Mouse (Mus musculus): ENCODE data around the gene Eif2s2. TPM values are rescaled to one million over a fixed set of nuclear protein-coding genes. Genes with fewer than 3 reads are reported as not detected.
"Not testable (repeated sequence)": the region's sequence is repeated elsewhere in the genome, so short reads cannot be mapped to it uniquely, and the experiment has no call there.

Gene Eif2s2
- total RNA-seq (2018; cell fraction: chromatin; rRNA removed) = 100 to 1,000 TPM in 9 of 26 experiments, 10 to 100 TPM in 17; 38.5 to 148 (median 84.2) TPM
- 100 to 1,000 TPM in 14 of 26 experiments, 10 to 100 TPM in 12; 82.3 to 151 (median 103) TPM for total RNA-seq (2018; cell fraction: cytosol; rRNA removed)
- total RNA-seq (2018; cell fraction: nucleus; rRNA removed) = 100 to 1,000 TPM in 8 of 26 experiments, 10 to 100 TPM in 18; 38.1 to 116 (median 87.1) TPM
- 113 to 188 TPM (median 127 TPM) in 3 replicates for polyA plus RNA-seq (2018)

- Histone ChIP-seq H3K36me3 (ENCODE audit: inconsistent target) (peaks cover 7% of the 10 kb centered on the region; the same call in 1 of the 2 replicates), H3K79me2 (ENCODE audit: inconsistent target) (peaks cover 52% of the 10 kb centered on the region), H3K4me3 (ENCODE audit: inconsistent target) (peak within 1 kb of the TSS; percentile 90), H3K27ac (peak within 1 kb of the TSS; percentile 76)
- WGBS (ENCODE audit: missing documents) = under 1% methylated on average over 70 of the region's 75 CpGs
Observed at GRCm38 (mm10) chr2:154892201-154893044, at the start of gene Eif2s2. Eif2s2 (minus strand) TSS chr2:154892935.

- 25% methylated on average over 8 of the region's 10 CpGs for WGBS (ENCODE audit: missing documents)
- Histone ChIP-seq H3K27ac (no peak overlapping the region), H3K79me2 (ENCODE audit: inconsistent target) (no peaks in the 10 kb centered on the region), H3K4me3 (ENCODE audit: inconsistent target) (no peak overlapping the region; the same call in 1 of the 2 replicates), H3K36me3 (ENCODE audit: inconsistent target) (no peaks in the 10 kb centered on the region)
Observed at GRCm38 (mm10) chr2:154941952-154942351, 49.2 kb upstream of the Eif2s2 start.

- no peak overlapping the region for H3K27ac ChIP-seq
- H3K4me3 ChIP-seq (ENCODE audit: inconsistent target) = no peak overlapping the region
- WGBS (ENCODE audit: missing documents) = 89% methylated on average over 8 of the region's 8 CpGs
- no peaks in the 10 kb centered on the region for H3K79me2 ChIP-seq (ENCODE audit: inconsistent target)
- no peaks in the 10 kb centered on the region for H3K36me3 ChIP-seq (ENCODE audit: inconsistent target)
Observed at GRCm38 (mm10) chr2:154937547-154938390, 45.0 kb upstream of the Eif2s2 start.

GRCm38 (mm10) chr2:154936536-154937155 is 43.9 kb upstream of the Eif2s2 start:
- no peak overlapping the region for H3K27ac ChIP-seq
- WGBS (ENCODE audit: missing documents) = 72% methylated on average over 11 of the region's 11 CpGs
- H3K4me3 ChIP-seq (ENCODE audit: inconsistent target) = no peak overlapping the region
- no peaks in the 10 kb centered on the region for H3K79me2 ChIP-seq (ENCODE audit: inconsistent target)
- H3K36me3 ChIP-seq (ENCODE audit: inconsistent target) = no peaks in the 10 kb centered on the region

GRCm38 (mm10) chr2:154936106-154936505 is 43.4 kb upstream of the Eif2s2 start:
- Histone ChIP-seq H3K79me2 (ENCODE audit: inconsistent target) (no peaks in the 10 kb centered on the region), H3K27ac (no peak overlapping the region), H3K36me3 (ENCODE audit: inconsistent target) (no peaks in the 10 kb centered on the region), H3K4me3 (ENCODE audit: inconsistent target) (no peak overlapping the region)
- WGBS (ENCODE audit: missing documents) = 82% methylated on average over 6 of the region's 6 CpGs

GRCm38 (mm10) chr2:154933884-154934283 is 41.1 kb upstream of the Eif2s2 start:
- WGBS (ENCODE audit: missing documents) = 40% methylated on average over 4 of the region's 4 CpGs

GRCm38 (mm10) chr2:154928298-154928697 is 35.6 kb upstream of the Eif2s2 start:
- WGBS (ENCODE audit: missing documents) = 96% methylated on average over 2 of the region's 2 CpGs

More at GRCm38 (mm10) chr2:154933884-154934283, 41.1 kb upstream of the Eif2s2 start:
- Histone ChIP-seq H3K4me3 (ENCODE audit: inconsistent target) (no peak overlapping the region), H3K79me2 (ENCODE audit: inconsistent target) (no peaks in the 10 kb centered on the region), H3K36me3 (ENCODE audit: inconsistent target) (no peaks in the 10 kb centered on the region), H3K27ac (no peak overlapping the region)

GRCm38 (mm10) chr2:154926843-154927242 is 34.1 kb upstream of the Eif2s2 start:
- Histone ChIP-seq H3K79me2 (ENCODE audit: inconsistent target) (no peaks in the 10 kb centered on the region), H3K27ac (no peak overlapping the region), H3K4me3 (ENCODE audit: inconsistent target) (no peak overlapping the region), H3K36me3 (ENCODE audit: inconsistent target) (no peaks in the 10 kb centered on the region)
- 82% methylated on average over 6 of the region's 6 CpGs for WGBS (ENCODE audit: missing documents)

More at GRCm38 (mm10) chr2:154928298-154928697, 35.6 kb upstream of the Eif2s2 start:
- H3K27ac ChIP-seq = no peak overlapping the region
- no peaks in the 10 kb centered on the region for H3K79me2 ChIP-seq (ENCODE audit: inconsistent target)
- H3K36me3 ChIP-seq (ENCODE audit: inconsistent target) = no peaks in the 10 kb centered on the region
- H3K4me3 ChIP-seq (ENCODE audit: inconsistent target) = no peak overlapping the region

- no peaks in the 10 kb centered on the region for H3K79me2 ChIP-seq (ENCODE audit: inconsistent target)
- WGBS (ENCODE audit: missing documents) = 92% methylated on average over 7 of the region's 7 CpGs
- H3K27ac ChIP-seq = no peak overlapping the region
- H3K4me3 ChIP-seq (ENCODE audit: inconsistent target) = no peak overlapping the region
- H3K36me3 ChIP-seq (ENCODE audit: inconsistent target) = no peaks in the 10 kb centered on the region
Observed at GRCm38 (mm10) chr2:154925411-154926031, 32.8 kb upstream of the Eif2s2 start.

- H3K4me3 ChIP-seq (ENCODE audit: inconsistent target); H3K27ac ChIP-seq; H3K36me3 ChIP-seq (ENCODE audit: inconsistent target); H3K79me2 ChIP-seq (ENCODE audit: inconsistent target): not testable (repeated sequence)
- WGBS (ENCODE audit: missing documents) = no CpG with 5 or more reads among the region's 4 CpGs
Observed at GRCm38 (mm10) chr2:154922134-154922533, 29.4 kb upstream of the Eif2s2 start.

- no peaks in the 10 kb centered on the region for H3K36me3 ChIP-seq (ENCODE audit: inconsistent target)
- WGBS (ENCODE audit: missing documents) = 86% methylated on average over 7 of the region's 7 CpGs
- no peak overlapping the region for H3K4me3 ChIP-seq (ENCODE audit: inconsistent target)
- H3K27ac ChIP-seq = no peak overlapping the region
- H3K79me2 ChIP-seq (ENCODE audit: inconsistent target) = no peaks in the 10 kb centered on the region
Observed at GRCm38 (mm10) chr2:154920896-154921295, 28.2 kb upstream of the Eif2s2 start.

GRCm38 (mm10) chr2:154917866-154918641 is 25.3 kb upstream of the Eif2s2 start:
- Histone ChIP-seq H3K36me3 (ENCODE audit: inconsistent target) (no peaks in the 10 kb centered on the region), H3K27ac (no peak overlapping the region), H3K79me2 (ENCODE audit: inconsistent target) (no peaks in the 10 kb centered on the region), H3K4me3 (ENCODE audit: inconsistent target) (no peak overlapping the region)
- WGBS (ENCODE audit: missing documents) = 85% methylated on average over 9 of the region's 13 CpGs

- no peak overlapping the region for H3K27ac ChIP-seq
- no peak overlapping the region for H3K4me3 ChIP-seq (ENCODE audit: inconsistent target)
- H3K79me2 ChIP-seq (ENCODE audit: inconsistent target) = no peaks in the 10 kb centered on the region
- H3K36me3 ChIP-seq (ENCODE audit: inconsistent target) = no peaks in the 10 kb centered on the region
- 17% methylated on average over 2 of the region's 2 CpGs for WGBS (ENCODE audit: missing documents)
Observed at GRCm38 (mm10) chr2:154916547-154916946, 23.8 kb upstream of the Eif2s2 start.
